Mouse (Mus musculus): Measurements from ENCODE around the gene Lefty2.

GRCm38 (mm10) chr1:180943032-180943644 is 50.2 kb downstream of the Lefty2 start:
- TF ChIP-seq POLR2A (IDR thresholded peaks at IDR 0.05; ENCODE audit: low read depth, low read length) (no peak), CTCF (IDR thresholded peaks at IDR 0.05; ENCODE audit: borderline replicate concordance, insufficient read depth, low read length) (no peak)
